Mouse (Mus musculus): ENCODE data around the gene Thrap3. TPM values are rescaled to one million over a fixed set of nuclear protein-coding genes. Genes with fewer than 3 reads are reported as not detected.
"Not testable (repeated sequence)": the region's sequence is repeated elsewhere in the genome, so short reads cannot be mapped to it uniquely, and the experiment has no call there.

Thrap3 gene
- total RNA-seq, 2 experiments from 2014 or later: 142 to 149 TPM

GRCm38 (mm10) chr4:126220045-126220444 lies 17.5 kb upstream of the Thrap3 start:
- no peak for DNase-seq (ENCODE audit: low spot score in 2 of 2)

- DNase-seq (ENCODE audit: low spot score in 2 of 2): not testable (repeated sequence)
These were observed 17.0 kb upstream of the Thrap3 start for GRCm38 (mm10) chr4:126219540-126219939.

- no peak for DNase-seq (ENCODE audit: low spot score in 2 of 2)
These were observed 15.2 kb upstream of the Thrap3 start for GRCm38 (mm10) chr4:126217771-126218170.

- DNase-seq (ENCODE audit: low spot score in 2 of 2): no peak
These were observed 4.5 kb upstream of the Thrap3 start for GRCm38 (mm10) chr4:126207081-126207480.

GRCm38 (mm10) chr4:126205386-126205785 lies 2.8 kb upstream of the Thrap3 start:
- DNase-seq (ENCODE audit: low spot score in 2 of 2): no peak

- DNase-seq (ENCODE audit: low spot score in 2 of 2): no peak
These were observed 2.2 kb upstream of the Thrap3 start for GRCm38 (mm10) chr4:126204661-126205230.

- DNase-seq (ENCODE audit: low spot score in 2 of 2): no peak
These were observed 1.5 kb upstream of the Thrap3 start for GRCm38 (mm10) chr4:126204016-126204415.

- DNase-seq (ENCODE audit: low spot score in 2 of 2): no peak
These were observed 856 bp upstream of the Thrap3 start for GRCm38 (mm10) chr4:126203336-126203895.

GRCm38 (mm10) chr4:126201514-126202302 lies 852 bp downstream of the Thrap3 start:
- DNase-seq (ENCODE audit: low spot score in 2 of 2): peak; percentile 13 to 43

GRCm38 (mm10) chr4:126200656-126201055 lies 1.9 kb downstream of the Thrap3 start:
- DNase-seq (ENCODE audit: low spot score in 2 of 2): no peak

- DNase-seq (ENCODE audit: low spot score in 2 of 2): no peak
These were observed 2.5 kb downstream of the Thrap3 start for GRCm38 (mm10) chr4:126200036-126200435.

GRCm38 (mm10) chr4:126199556-126199955 lies 3.0 kb downstream of the Thrap3 start:
- no peak for DNase-seq (ENCODE audit: low spot score in 2 of 2)

- no peak for DNase-seq (ENCODE audit: low spot score in 2 of 2)
These were observed 5.1 kb downstream of the Thrap3 start for GRCm38 (mm10) chr4:126197485-126197884.

GRCm38 (mm10) chr4:126194916-126195315 lies 7.6 kb downstream of the Thrap3 start:
- DNase-seq (ENCODE audit: low spot score in 2 of 2): no peak

- no peak for DNase-seq (ENCODE audit: low spot score in 2 of 2)
These were observed 8.3 kb downstream of the Thrap3 start for GRCm38 (mm10) chr4:126194216-126194615.

- DNase-seq (ENCODE audit: low spot score in 2 of 2): no peak
These were observed 11.9 kb downstream of the Thrap3 start for GRCm38 (mm10) chr4:126190636-126191035.

- DNase-seq (ENCODE audit: low spot score in 2 of 2): no peak
These were observed 15.5 kb downstream of the Thrap3 start for GRCm38 (mm10) chr4:126187096-126187495.

GRCm38 (mm10) chr4:126183034-126183433 lies 19.5 kb downstream of the Thrap3 start:
- DNase-seq (ENCODE audit: low spot score in 2 of 2): no peak

- DNase-seq (ENCODE audit: low spot score in 2 of 2): peak; percentile 28 to 61
These were observed 21.2 kb downstream of the Thrap3 start for GRCm38 (mm10) chr4:126181170-126181957.

GRCm38 (mm10) chr4:126175980-126176379 lies 26.6 kb downstream of the Thrap3 start:
- not testable (repeated sequence) for DNase-seq (ENCODE audit: low spot score in 2 of 2)

- no peak for DNase-seq (ENCODE audit: low spot score in 2 of 2)
These were observed 28.8 kb downstream of the Thrap3 start for GRCm38 (mm10) chr4:126173800-126174199.

- not testable (repeated sequence) for DNase-seq (ENCODE audit: low spot score in 2 of 2)
These were observed 31.8 kb downstream of the Thrap3 start for GRCm38 (mm10) chr4:126170737-126171136.
